Mouse (Mus musculus) forebrain, embryonic 14.5 days (tissue): Measurements from ENCODE around the gene Icam4. TPM values are rescaled to one million over a fixed set of nuclear protein-coding genes. Genes with fewer than 3 reads are reported as not detected.

Experiments used
- ATAC-seq: fragments of 200-750 bp; cut with Nextera tagmentation; 2 replicates; pipeline ENCODE4 v1.8.0; 2017; ENCODE audit warnings: mild to moderate bottlenecking, moderate library complexity
- DNase-seq: peaks from one replicate; pipeline ENCODE4 v3.0.0-alpha.2; 2015; ENCODE audit warnings: low spot score
- H3K27ac ChIP-seq: fragments of 300-500 bp; sonication (generic); 2 replicates; pipeline ENCODE4 v1.5.1; 2014; ENCODE audit warnings: low read depth, mild to moderate bottlenecking, control low read depth, low read length, moderate library complexity
- H3K27me3 ChIP-seq: fragments of 300-500 bp; sonication (generic); replicated peaks from 2 replicates; pipeline ENCODE4 v1.6.1; 2014; ENCODE audit warnings: low read length, control low read depth, mixed read lengths; ENCODE audit not compliant: control insufficient read depth, insufficient read depth
- H3K36me3 ChIP-seq: fragments of 300-500 bp; sonication (generic); 2 replicates; pipeline ENCODE4 v1.6.1; 2014; ENCODE audit warnings: low read length, control low read depth; ENCODE audit not compliant: control insufficient read depth, insufficient read depth
- H3K4me1 ChIP-seq: fragments of 300-500 bp; sonication (generic); 2 replicates; pipeline ENCODE4 v1.6.1; 2014; ENCODE audit warnings: antibody characterized with exemption, low read length, control low read depth; ENCODE audit not compliant: control insufficient read depth, insufficient read depth
- H3K4me2 ChIP-seq: fragments of 300-500 bp; sonication (generic); 2 replicates; pipeline ENCODE4 v1.6.1; 2014; ENCODE audit warnings: mild to moderate bottlenecking, control low read depth, low read length
- H3K4me3 ChIP-seq: fragments of 300-500 bp; sonication (generic); 2 replicates; pipeline ENCODE4 v1.5.1; 2014; ENCODE audit warnings: low read depth, low read length, control low read depth
- H3K9ac ChIP-seq: fragments of 300-500 bp; sonication (generic); 2 replicates; pipeline ENCODE4 v1.6.1; 2014; ENCODE audit warnings: mild to moderate bottlenecking, low read length, control low read depth, moderate library complexity
- H3K9me3 ChIP-seq: fragments of 300-500 bp; sonication (generic); replicated peaks from 2 replicates; pipeline ENCODE4 v1.6.1; 2016; ENCODE audit warnings: low read length, control low read depth, mixed read lengths; ENCODE audit not compliant: control insufficient read depth
- WGBS: fragments of 180-500 bp; shearing (Covaris S2); extraction: QIAGEN DNeasy Blood & Tissue Kit; methylation state at CpG from one replicate; pipeline ENCODE4 v1.1.7; 2014; 5-methylcytosine and 5-hydroxymethylcytosine counted together
- polyA plus RNA-seq: library from polyadenylated mRNA; unstranded; fragments of >200 nt; fragmentation: Nextera tagmentation; extraction: Ambion mirVana; gene quantifications from 2 replicates; pipeline ENCODE4 v1.2.1, GENCODE M21; 2014

The Icam4 gene
- polyA plus RNA-seq, 1 experiment from 2014 or later, result not detected

GRCm38 (mm10) chr9:21016331-21017176, 12.6 kb upstream of the Icam4 start:
- ATAC-seq (no peak), DNase-seq (no peak)
- Histone ChIP-seq H3K27me3 (peaks cover 38% of the 10 kb centered on the region), H3K4me3 (no peak overlapping the region), H3K9me3 (no peaks in the 10 kb centered on the region), H3K27ac (no peak overlapping the region), H3K36me3 (no peaks in the 10 kb centered on the region), H3K4me1 (no peaks in the 10 kb centered on the region), H3K4me2 (no peak overlapping the region), H3K9ac (no peak overlapping the region)
- WGBS, result 3% methylated on average over 17 of the region's 17 CpGs

- Histone ChIP-seq H3K4me2 (no peak overlapping the region), H3K27me3 (peaks cover 38% of the 10 kb centered on the region), H3K4me3 (no peak overlapping the region), H3K9ac (no peak overlapping the region), H3K27ac (no peak overlapping the region), H3K36me3 (no peaks in the 10 kb centered on the region), H3K4me1 (no peaks in the 10 kb centered on the region), H3K9me3 (no peaks in the 10 kb centered on the region)
- 29% methylated on average over 4 of the region's 4 CpGs for WGBS
- ATAC-seq, result no peak
- no peak for DNase-seq
Measured at GRCm38 (mm10) chr9:21017177-21017575, 12.0 kb upstream of the Icam4 start.

GRCm38 (mm10) chr9:21018600-21018999, 10.6 kb upstream of the Icam4 start:
- no peaks in the 10 kb centered on the region for H3K36me3 ChIP-seq
- no peak overlapping the region for H3K9ac ChIP-seq
- no peak overlapping the region for H3K4me2 ChIP-seq
- ATAC-seq (no peak), DNase-seq (no peak)
- no peaks in the 10 kb centered on the region for H3K4me1 ChIP-seq
- peaks cover 38% of the 10 kb centered on the region for H3K27me3 ChIP-seq
- H3K9me3 ChIP-seq, result no peaks in the 10 kb centered on the region
- 76% methylated on average over 2 of the region's 2 CpGs for WGBS
- no peak overlapping the region for H3K4me3 ChIP-seq
- no peak overlapping the region for H3K27ac ChIP-seq

- Histone ChIP-seq H3K9ac (no peak overlapping the region), H3K9me3 (no peaks in the 10 kb centered on the region), H3K4me3 (no peak overlapping the region), H3K27me3 (peaks cover 13% of the 10 kb centered on the region), H3K36me3 (no peaks in the 10 kb centered on the region), H3K4me2 (no peak overlapping the region), H3K4me1 (no peaks in the 10 kb centered on the region), H3K27ac (no peak overlapping the region)
- 74% methylated on average over 3 of the region's 3 CpGs for WGBS
- DNase-seq (no peak), ATAC-seq (no peak)
Measured at GRCm38 (mm10) chr9:21021363-21021762, 7.8 kb upstream of the Icam4 start.

- DNase-seq (no peak), ATAC-seq (no peak)
- no peaks in the 10 kb centered on the region for H3K4me1 ChIP-seq
- no peak overlapping the region for H3K27ac ChIP-seq
- WGBS, result 64% methylated on average over 6 of the region's 6 CpGs
- peaks cover 4% of the 10 kb centered on the region for H3K27me3 ChIP-seq
- H3K9me3 ChIP-seq, result no peaks in the 10 kb centered on the region
- no peak overlapping the region for H3K4me3 ChIP-seq
- H3K9ac ChIP-seq, result no peak overlapping the region
- no peak overlapping the region for H3K4me2 ChIP-seq
- no peaks in the 10 kb centered on the region for H3K36me3 ChIP-seq
Measured at GRCm38 (mm10) chr9:21022288-21022687, 6.9 kb upstream of the Icam4 start.

- 65% methylated on average over 1 of the region's 1 CpGs for WGBS
- Histone ChIP-seq H3K27ac (no peak overlapping the region), H3K27me3 (no peaks in the 10 kb centered on the region), H3K9me3 (no peaks in the 10 kb centered on the region), H3K4me2 (no peak overlapping the region), H3K9ac (no peak overlapping the region), H3K4me1 (no peaks in the 10 kb centered on the region), H3K4me3 (no peak overlapping the region), H3K36me3 (no peaks in the 10 kb centered on the region)
- DNase-seq (no peak), ATAC-seq (no peak)
Measured at GRCm38 (mm10) chr9:21022726-21023125, 6.4 kb upstream of the Icam4 start.

- Histone ChIP-seq H3K27me3 (peaks cover 18% of the 10 kb centered on the region), H3K9ac (no peak overlapping the region), H3K4me1 (peaks cover 2% of the 10 kb centered on the region; the same call in 1 of the 2 replicates), H3K4me3 (no peak overlapping the region), H3K27ac (no peak overlapping the region), H3K4me2 (no peak overlapping the region), H3K9me3 (no peaks in the 10 kb centered on the region), H3K36me3 (no peaks in the 10 kb centered on the region)
- 77% methylated on average over 19 of the region's 19 CpGs for WGBS
- DNase-seq (no peak), ATAC-seq (no peak)
Measured at GRCm38 (mm10) chr9:21025258-21025810, 3.8 kb upstream of the Icam4 start.

GRCm38 (mm10) chr9:21026849-21027248, 2.3 kb upstream of the Icam4 start:
- ATAC-seq (no peak), DNase-seq (no peak)
- H3K27me3 ChIP-seq, result peaks cover 26% of the 10 kb centered on the region

GRCm38 (mm10) chr9:21027774-21028290, 1.3 kb upstream of the Icam4 start:
- WGBS, result 62% methylated on average over 8 of the region's 8 CpGs
- H3K36me3 ChIP-seq, result no peaks in the 10 kb centered on the region
- ATAC-seq, result no peak

More at GRCm38 (mm10) chr9:21026849-21027248, 2.3 kb upstream of the Icam4 start:
- Histone ChIP-seq H3K4me2 (no peak overlapping the region), H3K9me3 (no peaks in the 10 kb centered on the region), H3K4me1 (peaks cover 2% of the 10 kb centered on the region; the same call in 1 of the 2 replicates), H3K36me3 (no peaks in the 10 kb centered on the region), H3K27ac (no peak overlapping the region), H3K9ac (no peak overlapping the region), H3K4me3 (no peak overlapping the region)
- 88% methylated on average over 12 of the region's 12 CpGs for WGBS

More at GRCm38 (mm10) chr9:21027774-21028290, 1.3 kb upstream of the Icam4 start:
- no peak for DNase-seq
- Histone ChIP-seq H3K4me2 (no peak overlapping the region), H3K4me3 (no peak overlapping the region), H3K27ac (no peak overlapping the region), H3K27me3 (peaks cover 35% of the 10 kb centered on the region), H3K9me3 (no peaks in the 10 kb centered on the region), H3K4me1 (peaks cover 3% of the 10 kb centered on the region), H3K9ac (no peak overlapping the region)
